Mouse (Mus musculus): Measurements from ENCODE around the gene Wasf2. TPM values are rescaled to one million over a fixed set of nuclear protein-coding genes. Genes with fewer than 3 reads are reported as not detected.

Gene Wasf2
- polyA plus RNA-seq, 1 experiment = 163 TPM

GRCm38 (mm10) chr4:133240490-133240921, 110.2 kb downstream of the Wasf2 start, which contains the start of gene Map3k6:
TSS of gene Map3k6 (plus strand) at chr4:133240818.
- Histone ChIP-seq H3K36me3 (ENCODE audit: control insufficient read depth, insufficient read depth, low read length) (no peaks in the 10 kb centered on the region), H3K27me3 (ENCODE audit: control insufficient read depth, insufficient read depth, low read length) (no peaks in the 10 kb centered on the region), H3K27ac (ENCODE audit: control insufficient read depth, insufficient read depth, low read length) (no peak within 1 kb of the TSS), H3K4me1 (replicated peaks; ENCODE audit: control insufficient read depth, insufficient read depth, low read length) (peaks cover 32% of the 10 kb centered on the region), H3K4me3 (ENCODE audit: control insufficient read depth, insufficient read depth, low read length) (peak within 1 kb of the TSS; percentile 70)
- 21% methylated on average over 16 of the region's 16 CpGs for whole genome bisulfite sequencing
- TF ChIP-seq CTCF (IDR thresholded peaks at IDR 0.05; ENCODE audit: borderline replicate concordance, control insufficient read depth, extremely low read depth, insufficient read depth, low read length, poor library complexity) (no peak), POLR2A (IDR thresholded peaks at IDR 0.05; ENCODE audit: control insufficient read depth, extremely low read depth, insufficient read depth, low read length, poor library complexity) (no peak)
- no peak for DNase-seq

- under 1% methylated on average over 78 of the region's 78 CpGs for WGBS
- TF ChIP-seq POLR2A (IDR thresholded peaks at IDR 0.05; ENCODE audit: control insufficient read depth, extremely low read depth, insufficient read depth, low read length, poor library complexity) = peak; percentile 55
- peak; percentile 64; the same call in 1 of the 2 replicates for TF ChIP-seq CTCF (IDR thresholded peaks at IDR 0.05; ENCODE audit: borderline replicate concordance, control insufficient read depth, extremely low read depth, insufficient read depth, low read length, poor library complexity)
- peak; percentile 88 for DNase-seq
- H3K27me3 ChIP-seq (ENCODE audit: control insufficient read depth, insufficient read depth, low read length) = no peaks in the 10 kb centered on the region
- H3K4me1 ChIP-seq (replicated peaks; ENCODE audit: control insufficient read depth, insufficient read depth, low read length) = peaks cover 39% of the 10 kb centered on the region
- no peak overlapping the region for H3K27ac ChIP-seq (ENCODE audit: control insufficient read depth, insufficient read depth, low read length)
- peak overlapping the region; percentile 70 for H3K4me3 ChIP-seq (ENCODE audit: control insufficient read depth, insufficient read depth, low read length)
- no peaks in the 10 kb centered on the region for H3K36me3 ChIP-seq (ENCODE audit: control insufficient read depth, insufficient read depth, low read length)
Measured at GRCm38 (mm10) chr4:133240934-133241908, 110.9 kb downstream of the Wasf2 start.

GRCm38 (mm10) chr4:133241910-133242309, 111.6 kb downstream of the Wasf2 start:
- Histone ChIP-seq H3K27me3 (ENCODE audit: control insufficient read depth, insufficient read depth, low read length) (no peaks in the 10 kb centered on the region), H3K4me3 (ENCODE audit: control insufficient read depth, insufficient read depth, low read length) (no peak overlapping the region), H3K4me1 (replicated peaks; ENCODE audit: control insufficient read depth, insufficient read depth, low read length) (peaks cover 44% of the 10 kb centered on the region), H3K36me3 (ENCODE audit: control insufficient read depth, insufficient read depth, low read length) (no peaks in the 10 kb centered on the region), H3K27ac (ENCODE audit: control insufficient read depth, insufficient read depth, low read length) (no peak overlapping the region)
- no peak for DNase-seq
- 61% methylated on average over 11 of the region's 11 CpGs for WGBS
- TF ChIP-seq POLR2A (IDR thresholded peaks at IDR 0.05; ENCODE audit: control insufficient read depth, extremely low read depth, insufficient read depth, low read length, poor library complexity) (no peak), CTCF (IDR thresholded peaks at IDR 0.05; ENCODE audit: borderline replicate concordance, control insufficient read depth, extremely low read depth, insufficient read depth, low read length, poor library complexity) (no peak)

GRCm38 (mm10) chr4:133242710-133243109, 112.4 kb downstream of the Wasf2 start:
- peaks cover 42% of the 10 kb centered on the region for H3K4me1 ChIP-seq (replicated peaks; ENCODE audit: control insufficient read depth, insufficient read depth, low read length)
- DNase-seq = no peak
- TF ChIP-seq CTCF (IDR thresholded peaks at IDR 0.05; ENCODE audit: borderline replicate concordance, control insufficient read depth, extremely low read depth, insufficient read depth, low read length, poor library complexity) = no peak
- TF ChIP-seq POLR2A (IDR thresholded peaks at IDR 0.05; ENCODE audit: control insufficient read depth, extremely low read depth, insufficient read depth, low read length, poor library complexity) = no peak
- no peak overlapping the region for H3K27ac ChIP-seq (ENCODE audit: control insufficient read depth, insufficient read depth, low read length)
- H3K27me3 ChIP-seq (ENCODE audit: control insufficient read depth, insufficient read depth, low read length) = no peaks in the 10 kb centered on the region
- WGBS = 90% methylated on average over 9 of the region's 9 CpGs
- no peak overlapping the region for H3K4me3 ChIP-seq (ENCODE audit: control insufficient read depth, insufficient read depth, low read length)
- H3K36me3 ChIP-seq (ENCODE audit: control insufficient read depth, insufficient read depth, low read length) = no peaks in the 10 kb centered on the region

- Histone ChIP-seq H3K4me1 (replicated peaks; ENCODE audit: control insufficient read depth, insufficient read depth, low read length) (peaks cover 35% of the 10 kb centered on the region), H3K27ac (ENCODE audit: control insufficient read depth, insufficient read depth, low read length) (no peak overlapping the region), H3K36me3 (ENCODE audit: control insufficient read depth, insufficient read depth, low read length) (no peaks in the 10 kb centered on the region), H3K27me3 (ENCODE audit: control insufficient read depth, insufficient read depth, low read length) (no peaks in the 10 kb centered on the region), H3K4me3 (ENCODE audit: control insufficient read depth, insufficient read depth, low read length) (no peak overlapping the region)
- TF ChIP-seq CTCF (IDR thresholded peaks at IDR 0.05; ENCODE audit: borderline replicate concordance, control insufficient read depth, extremely low read depth, insufficient read depth, low read length, poor library complexity) (no peak), POLR2A (IDR thresholded peaks at IDR 0.05; ENCODE audit: control insufficient read depth, extremely low read depth, insufficient read depth, low read length, poor library complexity) (no peak)
- WGBS = 92% methylated on average over 13 of the region's 13 CpGs
- no peak for DNase-seq
Measured at GRCm38 (mm10) chr4:133243538-133243937, 113.2 kb downstream of the Wasf2 start.

GRCm38 (mm10) chr4:133244289-133244688, 114.0 kb downstream of the Wasf2 start:
- H3K4me3 ChIP-seq (ENCODE audit: control insufficient read depth, insufficient read depth, low read length) = no peak overlapping the region

More at GRCm38 (mm10) chr4:133244289-133244688, 114.0 kb downstream of the Wasf2 start:
- DNase-seq = no peak
- TF ChIP-seq POLR2A (IDR thresholded peaks at IDR 0.05; ENCODE audit: control insufficient read depth, extremely low read depth, insufficient read depth, low read length, poor library complexity) = no peak
- no peak for TF ChIP-seq CTCF (IDR thresholded peaks at IDR 0.05; ENCODE audit: borderline replicate concordance, control insufficient read depth, extremely low read depth, insufficient read depth, low read length, poor library complexity)
- Histone ChIP-seq H3K27ac (ENCODE audit: control insufficient read depth, insufficient read depth, low read length) (no peak overlapping the region), H3K36me3 (ENCODE audit: control insufficient read depth, insufficient read depth, low read length) (no peaks in the 10 kb centered on the region), H3K27me3 (ENCODE audit: control insufficient read depth, insufficient read depth, low read length) (no peaks in the 10 kb centered on the region), H3K4me1 (replicated peaks; ENCODE audit: control insufficient read depth, insufficient read depth, low read length) (peaks cover 35% of the 10 kb centered on the region)
- 9% methylated on average over 1 of the region's 1 CpGs for WGBS

Data from thymus, adult 2 months (tissue).